Mouse (Mus musculus) T-helper 2 cell (primary cell): ENCODE data around the gene Bcl9l.

ENCODE experiments used
- in situ Hi-C: fragments of 300-600 bp; cut with MboI, MseI; formaldehyde crosslinking; loops from one replicate; pipeline ENCODE4 v1.15.1; 2025; ENCODE audit warnings: high pct_unique_total_duplicates

Bcl9l gene

GRCm38 (mm10) chr9:44544986-44545385 lies 62.4 kb downstream of the Bcl9l start:
- in situ Hi-C loops, result no loop called here

GRCm38 (mm10) chr9:44548412-44549152 lies 66.0 kb downstream of the Bcl9l start:
- in situ Hi-C loops, result no loop called here

- in situ Hi-C loops, result no loop called here
Measured at GRCm38 (mm10) chr9:44551138-44551537, 68.5 kb downstream of the Bcl9l start.

- in situ Hi-C loops, result no loop called here
Measured at GRCm38 (mm10) chr9:44552161-44552560, 69.5 kb downstream of the Bcl9l start.
